Mouse (Mus musculus): ENCODE measurements at regions not wholly inside any gene's neighbourhood (a gene's known extent, or its start where the extent isn't known, plus 50 kb on each side); places are given as distances from the start of the nearest gene placed in this dataset.
A peak's percentile ranks its signal among the peaks of the same experiment; 100 is the strongest.

DNA sequence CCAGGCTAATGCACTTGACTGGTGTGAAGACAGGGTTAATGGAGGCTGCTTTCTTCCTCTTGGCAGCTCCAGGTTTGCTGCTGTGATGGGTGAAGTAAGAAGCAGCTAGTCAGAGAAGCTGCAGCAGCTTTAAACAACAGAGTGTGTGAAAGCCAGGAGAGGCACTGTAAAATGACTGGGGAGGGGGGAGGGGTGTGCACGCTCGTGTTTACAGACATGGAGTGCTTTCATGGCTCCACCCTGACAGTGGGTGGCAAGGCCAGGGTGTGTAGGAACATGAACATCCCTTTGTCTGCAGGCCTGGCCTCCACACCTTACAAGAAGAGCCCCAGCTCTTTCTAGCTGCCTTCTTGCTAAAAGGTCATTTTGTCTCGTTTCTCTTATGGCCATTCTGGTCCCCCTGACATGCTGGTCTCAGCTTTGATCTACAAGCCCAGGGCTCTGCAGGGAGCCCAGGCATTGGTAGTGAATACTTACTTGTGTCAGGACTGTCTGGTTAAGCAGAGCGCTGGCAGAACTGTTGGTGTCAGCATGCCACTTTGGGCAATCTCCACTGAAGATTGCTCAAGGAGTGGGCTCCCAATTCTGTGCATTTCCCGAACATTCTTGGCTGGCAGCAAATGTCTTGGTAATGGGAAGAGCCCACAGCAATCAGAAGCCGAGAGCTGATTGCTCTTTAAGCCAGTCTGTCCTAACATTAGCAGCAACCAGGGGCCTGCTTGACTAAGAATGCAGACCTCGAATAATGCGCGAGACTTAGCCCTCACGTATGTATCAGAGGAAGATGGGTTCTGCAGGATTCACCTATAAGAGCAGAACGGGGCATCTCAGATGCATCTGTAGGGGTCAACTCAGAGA, 260.5 kb upstream of the Cnr1 start:
- no peak for TF ChIP-seq CTCF (IDR thresholded peaks at IDR 0.05)
- intact Hi-C loops (cut with DNase I), result loop anchor here (10.0 kb wide), 1 partner anchor 261 kb away; the partner anchor contains the start of gene Cnr1
- no peak for DNase-seq (ENCODE audit: extremely low spot score in 1 of 2, low spot score in 2 of 2)
- Histone ChIP-seq H3K4me3 (no peak overlapping the region), H3K27ac (0 out of 2 replicates have a peak overlapping the region, but pooled peaks have one; percentile 15)

- Histone ChIP-seq H3K27ac (no peak overlapping the region), H3K4me3 (no peak overlapping the region)
- DNase-seq (ENCODE audit: extremely low spot score in 1 of 2, low spot score in 2 of 2), result no peak
- intact Hi-C loops (cut with DNase I), result loop anchor here (10.0 kb wide), 1 partner anchor 260 kb away; the partner anchor contains the start of gene Cnr1
- TF ChIP-seq CTCF (IDR thresholded peaks at IDR 0.05), result no peak
These were observed 259.9 kb upstream of the Cnr1 start for GRCm38 (mm10) chr4:33664474-33664822.

GRCm38 (mm10) chr4:33665250-33665873, 259.0 kb upstream of the Cnr1 start:
- intact Hi-C loops (cut with DNase I), result loop anchor here (5.0 to 10.0 kb wide), 3 partner anchors 72 to 259 kb away; partner anchors contain the start of gene Cnr1
- no peak for DNase-seq (ENCODE audit: extremely low spot score in 1 of 2, low spot score in 2 of 2)
- H3K27ac ChIP-seq, result no peak overlapping the region
- H3K4me3 ChIP-seq, result no peak overlapping the region
- TF ChIP-seq CTCF (IDR thresholded peaks at IDR 0.05), result peak; percentile 4

- Histone ChIP-seq H3K4me3 (no peak overlapping the region), H3K27ac (no peak overlapping the region)
- TF ChIP-seq CTCF (IDR thresholded peaks at IDR 0.05), result no peak
- no peak for DNase-seq (ENCODE audit: extremely low spot score in 1 of 2, low spot score in 2 of 2)
- intact Hi-C loops (cut with DNase I), result loop anchor here (5.0 to 10.0 kb wide), 3 partner anchors 69 to 256 kb away; partner anchors contain the start of gene Cnr1
These were observed 256.0 kb upstream of the Cnr1 start for GRCm38 (mm10) chr4:33668431-33668830.

- DNase-seq (ENCODE audit: extremely low spot score in 1 of 2, low spot score in 2 of 2), result no peak
These were observed 249.3 kb upstream of the Cnr1 start for GRCm38 (mm10) chr4:33675044-33675443.

DNA sequence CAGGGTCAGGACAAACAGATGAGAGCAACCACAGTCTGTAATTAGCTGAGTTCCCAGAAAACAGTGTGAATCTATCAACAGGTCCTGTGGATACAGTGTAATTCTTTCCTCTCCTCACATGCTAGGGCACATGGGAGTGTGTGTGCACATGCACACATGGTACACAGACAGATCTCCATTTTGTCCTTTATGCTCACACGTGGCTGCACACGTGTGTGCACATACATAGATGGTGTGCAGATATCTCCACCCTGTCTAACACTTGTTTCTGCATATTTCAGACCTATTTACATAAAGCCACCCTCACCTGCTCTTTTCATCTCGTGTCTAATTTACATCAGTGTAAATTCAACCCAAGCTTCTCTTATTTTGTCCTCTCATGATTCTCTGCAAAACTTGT, 245.0 kb upstream of the Cnr1 start:
- intact Hi-C loops (cut with DNase I), result no loop called here
- DNase-seq (ENCODE audit: extremely low spot score in 1 of 2, low spot score in 2 of 2), result no peak
- H3K27ac ChIP-seq, result no peak overlapping the region
- H3K4me3 ChIP-seq, result no peak overlapping the region
- no peak for TF ChIP-seq CTCF (IDR thresholded peaks at IDR 0.05)

More at GRCm38 (mm10) chr4:33675044-33675443, 249.3 kb upstream of the Cnr1 start:
- intact Hi-C loops (cut with DNase I), result no loop called here
- TF ChIP-seq CTCF (IDR thresholded peaks at IDR 0.05), result no peak
- Histone ChIP-seq H3K27ac (no peak overlapping the region), H3K4me3 (no peak overlapping the region)

DNA sequence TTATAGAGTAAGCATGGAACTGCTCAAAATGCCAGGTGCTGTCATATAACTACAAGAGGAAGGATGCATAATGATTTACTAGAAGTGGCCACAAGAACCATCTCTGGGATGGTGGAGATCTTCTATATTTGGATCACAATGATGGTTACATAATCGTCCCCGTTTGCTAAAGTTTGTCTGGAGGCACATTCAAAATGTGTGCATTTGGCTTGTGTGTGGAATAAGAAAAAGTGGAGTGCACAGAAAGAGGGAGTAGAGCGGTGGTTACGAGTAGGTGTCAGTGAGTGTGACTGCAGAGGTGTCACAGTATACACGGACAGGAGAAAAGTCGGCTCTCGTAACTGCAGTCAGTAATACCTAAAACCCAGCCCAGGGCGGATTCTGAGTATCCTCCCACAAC, 238.3 kb upstream of the Cnr1 start:
- H3K27ac ChIP-seq, result peak overlapping the region; percentile 13; the same call in 1 of the 2 replicates
- TF ChIP-seq CTCF (IDR thresholded peaks at IDR 0.05), result no peak
- DNase-seq (ENCODE audit: extremely low spot score in 1 of 2, low spot score in 2 of 2), result no peak
- no peak overlapping the region for H3K4me3 ChIP-seq
- intact Hi-C loops (cut with DNase I), result no loop called here

GRCm38 (mm10) chr4:33687434-33687833, 237.0 kb upstream of the Cnr1 start:
- intact Hi-C loops (cut with DNase I), result no loop called here
- DNase-seq (ENCODE audit: extremely low spot score in 1 of 2, low spot score in 2 of 2), result no peak
- H3K4me3 ChIP-seq, result no peak overlapping the region
- H3K27ac ChIP-seq, result no peak overlapping the region
- TF ChIP-seq CTCF (IDR thresholded peaks at IDR 0.05), result no peak

GRCm38 (mm10) chr4:33693441-33693840, 231.0 kb upstream of the Cnr1 start:
- intact Hi-C loops (cut with DNase I), result no loop called here
- DNase-seq (ENCODE audit: extremely low spot score in 1 of 2, low spot score in 2 of 2), result no peak
- TF ChIP-seq CTCF (IDR thresholded peaks at IDR 0.05), result no peak
- H3K4me3 ChIP-seq, result no peak overlapping the region
- no peak overlapping the region for H3K27ac ChIP-seq

DNA sequence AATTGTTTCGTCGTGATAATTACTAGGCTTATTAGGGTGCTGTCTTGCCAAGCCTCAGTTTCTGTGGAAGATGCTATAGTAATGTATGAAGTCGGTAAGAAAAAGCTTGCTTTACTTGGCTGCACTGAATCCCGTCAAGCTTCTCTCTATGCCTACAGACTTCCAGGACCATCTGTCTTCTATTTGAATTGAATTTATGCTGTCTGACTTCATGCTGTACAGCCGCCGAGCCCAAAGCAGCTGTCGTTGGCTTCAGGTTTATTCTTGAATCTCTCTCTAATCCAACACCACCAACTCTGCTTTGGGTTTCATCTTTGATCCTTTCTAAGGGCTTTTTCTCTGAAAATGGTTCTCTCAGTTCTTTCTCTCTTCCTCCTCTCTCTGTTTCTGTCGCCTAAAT, 227.4 kb upstream of the Cnr1 start:
- no peak for TF ChIP-seq CTCF (IDR thresholded peaks at IDR 0.05)
- DNase-seq (ENCODE audit: extremely low spot score in 1 of 2, low spot score in 2 of 2), result peak; percentile 29 to 32
- Histone ChIP-seq H3K27ac (peak overlapping the region; percentile 60; the same call in 1 of the 2 replicates), H3K4me3 (no peak overlapping the region)
- intact Hi-C loops (cut with DNase I), result loop anchor here (5.0 kb wide), 1 partner anchor 40 kb away; no protein-coding TSS in a partner anchor

DNA sequence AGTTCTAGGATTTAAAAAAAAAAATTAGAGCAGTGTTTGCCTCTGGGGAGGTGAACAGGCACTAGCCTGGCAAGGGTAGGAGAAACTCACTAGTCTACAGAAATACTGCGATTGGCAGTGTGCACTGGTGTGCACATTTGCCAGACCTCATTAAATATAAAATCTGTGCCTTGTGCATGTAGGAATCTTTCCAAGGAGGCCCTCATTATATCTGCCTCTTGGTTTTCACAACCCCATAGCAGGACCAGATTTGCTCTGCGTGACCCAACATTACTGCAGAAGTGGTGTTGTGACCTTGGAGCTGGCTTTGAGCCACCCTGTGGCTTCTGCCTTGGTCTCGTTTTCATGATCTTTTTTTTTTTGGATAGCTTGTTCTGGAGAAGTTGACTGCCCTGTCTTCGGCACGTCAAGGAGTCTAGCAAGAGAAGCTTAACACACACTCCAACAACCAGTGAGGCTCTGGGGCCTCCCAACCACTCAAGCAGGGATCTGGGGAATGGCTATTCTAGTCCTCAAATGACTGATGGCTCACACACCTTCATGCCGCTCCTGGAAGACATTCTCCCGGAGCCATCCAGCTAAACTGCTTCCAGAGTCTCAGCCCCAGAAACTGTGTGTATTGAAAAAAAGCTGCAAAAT, 222.2 kb upstream of the Cnr1 start:
- intact Hi-C loops (cut with DNase I), result no loop called here
- no peak for TF ChIP-seq CTCF (IDR thresholded peaks at IDR 0.05)
- Histone ChIP-seq H3K27ac (no peak overlapping the region), H3K4me3 (no peak overlapping the region)
- no peak for DNase-seq (ENCODE audit: extremely low spot score in 1 of 2, low spot score in 2 of 2)

GRCm38 (mm10) chr4:33705722-33706121, 218.7 kb upstream of the Cnr1 start:
- DNase-seq (ENCODE audit: extremely low spot score in 1 of 2, low spot score in 2 of 2), result no peak
- TF ChIP-seq CTCF (IDR thresholded peaks at IDR 0.05), result no peak
- intact Hi-C loops (cut with DNase I), result no loop called here
- H3K27ac ChIP-seq, result no peak overlapping the region
- H3K4me3 ChIP-seq, result no peak overlapping the region

Measured in left cerebral cortex, adult 2 months (tissue).